Mouse (Mus musculus) limb, embryonic 13.5 days (tissue): Measurements from ENCODE around the gene Stat2. TPM values are rescaled to one million over a fixed set of nuclear protein-coding genes. Genes with fewer than 3 reads are reported as not detected.

Source experiments
- ATAC-seq: fragments of 200-750 bp; cut with Nextera tagmentation; 2 replicates; pipeline ENCODE4 v1.8.0; 2017; ENCODE audit warnings: low read depth, moderate number of reproducible peaks, moderate TSS enrichment; ENCODE audit not compliant: low FRiP score
- H3K27ac ChIP-seq: fragments of 300-500 bp; sonication (generic); 2 replicates; pipeline ENCODE4 v1.5.1; 2015; ENCODE audit warnings: inconsistent platforms, mild to moderate bottlenecking, moderate library complexity
- H3K27me3 ChIP-seq: fragments of 300-500 bp; sonication (generic); 2 replicates; pipeline ENCODE4 v1.6.1; 2015; ENCODE audit warnings: mild to moderate bottlenecking, inconsistent platforms
- H3K36me3 ChIP-seq: fragments of 300-500 bp; sonication (generic); 2 replicates; pipeline ENCODE4 v1.6.1; 2015; ENCODE audit warnings: inconsistent platforms, mild to moderate bottlenecking, moderate library complexity
- H3K4me1 ChIP-seq: fragments of 300-500 bp; sonication (generic); 2 replicates; pipeline ENCODE4 v1.6.1; 2015; ENCODE audit warnings: inconsistent platforms
- H3K4me2 ChIP-seq: fragments of 300-500 bp; sonication (generic); replicated peaks from 2 replicates; pipeline ENCODE4 v1.6.1; 2015; ENCODE audit warnings: inconsistent platforms, mild to moderate bottlenecking, moderate library complexity
- H3K4me3 ChIP-seq: fragments of 300-500 bp; sonication (generic); 2 replicates; pipeline ENCODE4 v1.5.1; 2015; ENCODE audit warnings: moderate library complexity, mild to moderate bottlenecking, inconsistent platforms
- H3K9ac ChIP-seq: fragments of 300-500 bp; sonication (generic); 2 replicates; pipeline ENCODE4 v1.6.1; 2015; ENCODE audit warnings: mild to moderate bottlenecking, inconsistent platforms
- H3K9me3 ChIP-seq: fragments of 300-500 bp; sonication (generic); 2 replicates; pipeline ENCODE4 v1.6.1; 2016; ENCODE audit warnings: inconsistent platforms
- WGBS: fragments of 180-500 bp; shearing (Covaris S2); methylation state at CpG from one replicate; pipeline ENCODE4 v1.1.7; 2015; 5-methylcytosine and 5-hydroxymethylcytosine counted together
- polyA plus RNA-seq: library from polyadenylated mRNA; unstranded; fragments of >200 nt; fragmentation: Nextera tagmentation; extraction: Ambion mirVana; gene quantifications from 2 replicates; pipeline ENCODE4 v1.2.1, GENCODE M21; 2015

The Stat2 gene
- 14.6 and 16.6 TPM in 2 replicates for polyA plus RNA-seq

DNA sequence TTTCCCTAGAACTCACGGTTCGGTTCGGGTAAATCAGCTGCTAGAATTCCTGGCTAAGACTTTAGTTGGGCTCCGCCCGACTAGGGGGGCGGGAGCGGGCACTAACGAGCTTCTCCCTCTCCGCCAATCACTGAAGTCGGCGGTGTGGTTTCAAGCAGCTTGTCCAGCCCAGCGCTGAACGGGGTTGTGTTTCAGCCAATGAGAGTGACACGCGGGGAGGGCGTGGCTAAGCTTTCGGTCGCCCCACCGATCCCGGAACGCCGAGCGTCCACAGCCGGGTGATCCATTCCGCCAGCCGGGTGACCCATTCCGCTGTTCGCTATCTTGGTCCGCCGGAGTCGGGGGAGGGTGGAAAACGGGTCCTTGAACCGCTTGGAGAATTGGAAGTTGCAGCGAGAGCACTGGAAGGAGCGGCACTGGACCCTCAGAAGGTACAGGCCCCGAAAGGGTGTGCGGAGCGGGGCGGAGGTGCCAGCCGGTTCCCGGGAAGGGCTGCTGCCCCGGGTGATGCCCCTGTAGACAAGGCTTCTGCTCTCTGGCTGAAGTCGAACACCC lies at the start of gene Stat2:
Gene Stat2 (plus strand): TSS at position 273 of the 555 bp plus-strand sequence.
- Histone ChIP-seq H3K9me3 (no peaks in the 10 kb centered on the region), H3K9ac (peak within 1 kb of the TSS; percentile 74), H3K4me3 (peak within 1 kb of the TSS; percentile 70), H3K27me3 (no peaks in the 10 kb centered on the region), H3K4me1 (no peaks in the 10 kb centered on the region; the same call in 1 of the 2 replicates), H3K4me2 (peak within 1 kb of the TSS; percentile 70), H3K27ac (peak within 1 kb of the TSS; percentile 17; the same call in 1 of the 2 replicates), H3K36me3 (no peaks in the 10 kb centered on the region)
- under 1% methylated on average over 42 of the region's 43 CpGs for WGBS
- peak; percentile 99 for ATAC-seq

DNA sequence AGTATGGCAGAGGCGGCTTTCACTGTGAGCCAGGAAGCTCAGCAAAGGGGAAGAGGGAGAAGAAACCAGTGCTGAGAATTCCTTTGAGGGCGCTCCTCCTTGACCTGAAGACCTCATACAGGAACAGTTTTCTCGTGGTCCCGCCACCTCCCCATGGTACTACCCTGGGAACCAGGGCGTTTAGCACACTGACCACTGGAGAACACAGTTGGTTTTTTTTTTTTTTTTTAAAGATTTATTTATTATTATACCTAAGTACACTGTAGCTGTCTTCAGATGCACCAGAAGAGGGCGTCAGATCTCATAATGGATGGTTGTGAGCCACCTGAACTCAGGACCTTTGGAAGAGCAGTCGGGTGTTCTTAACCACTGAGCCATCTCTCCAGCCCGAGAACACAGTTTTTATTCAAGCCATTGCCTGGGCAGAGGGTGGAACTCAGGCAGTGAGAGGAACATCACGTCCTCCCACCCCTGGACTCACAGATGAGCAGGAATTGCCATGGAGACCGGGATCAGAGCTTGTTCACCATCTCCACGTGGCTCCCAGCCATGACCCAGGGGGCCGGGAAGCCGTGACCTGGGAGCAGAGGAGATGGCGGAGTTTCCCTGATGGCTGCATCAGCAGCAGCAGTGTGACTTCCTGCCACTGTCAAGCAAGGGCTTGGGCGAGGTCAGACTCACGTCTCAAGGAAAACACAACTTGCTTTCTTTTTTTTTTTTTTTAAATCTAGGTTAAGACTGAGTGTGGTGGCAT lies 48.6 kb upstream of the Stat2 start:
- Histone ChIP-seq H3K4me2 (no peak overlapping the region), H3K9ac (no peak overlapping the region), H3K27ac (no peak overlapping the region), H3K36me3 (no peaks in the 10 kb centered on the region), H3K9me3 (no peaks in the 10 kb centered on the region), H3K27me3 (no peaks in the 10 kb centered on the region), H3K4me1 (peaks cover 25% of the 10 kb centered on the region), H3K4me3 (no peak overlapping the region)
- WGBS = 56% methylated on average over 16 of the region's 16 CpGs
- ATAC-seq = no peak

DNA sequence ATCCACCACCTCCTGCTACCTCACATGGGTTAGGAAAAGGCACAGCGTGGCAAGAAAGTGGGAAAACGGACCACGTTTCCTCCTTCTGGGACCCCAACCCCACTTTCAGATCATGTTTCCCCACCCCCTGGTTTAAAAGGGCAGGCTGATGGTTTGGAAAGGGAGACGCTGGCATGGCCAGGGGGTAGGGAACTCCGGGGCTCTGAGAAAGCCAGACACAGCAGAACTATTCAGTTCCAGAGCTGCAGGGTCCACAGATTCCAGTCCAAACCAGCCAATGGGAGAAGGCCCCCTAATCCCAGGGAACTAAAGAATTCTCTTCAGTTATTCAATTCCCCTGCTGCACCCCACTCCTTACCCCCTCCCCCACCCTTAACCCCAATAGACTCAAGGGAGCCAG lies 45.3 kb upstream of the Stat2 start:
- Histone ChIP-seq H3K9ac (peak overlapping the region; percentile 39; the same call in 1 of the 2 replicates), H3K27me3 (no peaks in the 10 kb centered on the region), H3K27ac (peak overlapping the region; percentile 69; the same call in 1 of the 2 replicates), H3K4me2 (peak overlapping the region; percentile 27), H3K4me1 (peaks cover 33% of the 10 kb centered on the region), H3K36me3 (no peaks in the 10 kb centered on the region), H3K4me3 (no peak overlapping the region), H3K9me3 (no peaks in the 10 kb centered on the region)
- WGBS = 27% methylated on average over 5 of the region's 5 CpGs
- ATAC-seq = peak; percentile 49; the same call in 1 of the 2 replicates

DNA sequence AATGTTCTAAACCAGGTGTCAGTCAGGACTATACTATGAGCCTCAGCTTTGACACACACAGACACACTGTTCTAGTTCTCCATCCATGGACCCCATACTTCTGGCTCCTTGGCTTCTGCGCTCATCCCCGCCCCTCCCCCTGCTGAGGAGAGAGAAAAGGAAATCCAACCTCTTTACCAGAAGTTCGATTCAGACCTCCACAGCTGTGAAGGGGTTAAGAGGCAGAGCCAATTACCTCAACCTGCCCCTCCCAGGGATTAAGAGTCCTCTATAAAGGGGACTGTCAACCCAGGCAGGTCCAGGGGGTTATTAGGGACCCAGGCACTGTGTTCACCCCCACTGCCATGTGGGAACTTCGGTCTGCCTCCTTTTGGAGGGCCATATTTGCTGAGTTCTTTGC lies 44.8 kb upstream of the Stat2 start, which contains the start of gene Mip:
Gene Mip (plus strand): TSS at position 301 of the 400 bp plus-strand sequence.
- 0 out of 2 replicates have a peak, but pooled peaks have one; percentile 52 for ATAC-seq
- H3K27ac ChIP-seq = peak within 1 kb of the TSS; percentile 69
- H3K27me3 ChIP-seq = no peaks in the 10 kb centered on the region
- H3K4me1 ChIP-seq = peaks cover 37% of the 10 kb centered on the region
- WGBS = 38% methylated on average over 4 of the region's 4 CpGs
- no peaks in the 10 kb centered on the region for H3K9me3 ChIP-seq
- no peaks in the 10 kb centered on the region for H3K36me3 ChIP-seq
- no peak within 1 kb of the TSS for H3K4me3 ChIP-seq
- peak within 1 kb of the TSS; percentile 27 for H3K4me2 ChIP-seq
- H3K9ac ChIP-seq = peak within 1 kb of the TSS; percentile 39; the same call in 1 of the 2 replicates

DNA sequence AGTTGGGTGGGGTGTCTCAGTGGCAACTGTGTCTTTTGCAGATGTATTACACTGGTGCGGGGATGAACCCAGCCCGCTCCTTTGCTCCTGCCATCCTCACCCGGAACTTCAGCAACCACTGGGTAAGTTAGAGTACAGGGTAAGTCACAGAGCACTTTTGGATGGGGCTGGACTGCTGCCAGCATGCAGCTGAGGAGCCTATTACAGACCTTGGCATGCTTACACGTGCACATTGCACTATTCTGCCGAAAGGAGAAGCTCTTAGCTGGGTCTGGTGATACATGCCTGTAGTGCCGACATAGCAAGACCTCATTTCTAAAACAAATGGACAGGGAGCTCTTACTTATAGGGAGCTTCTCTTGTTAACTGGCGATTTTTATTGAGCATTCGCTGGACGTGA lies 42.8 kb upstream of the Stat2 start:
- Histone ChIP-seq H3K27me3 (no peaks in the 10 kb centered on the region), H3K9me3 (no peaks in the 10 kb centered on the region), H3K36me3 (no peaks in the 10 kb centered on the region), H3K4me1 (peaks cover 44% of the 10 kb centered on the region), H3K27ac (no peak overlapping the region), H3K4me2 (no peak overlapping the region), H3K4me3 (no peak overlapping the region), H3K9ac (no peak overlapping the region)
- 70% methylated on average over 9 of the region's 9 CpGs for WGBS
- no peak for ATAC-seq

DNA sequence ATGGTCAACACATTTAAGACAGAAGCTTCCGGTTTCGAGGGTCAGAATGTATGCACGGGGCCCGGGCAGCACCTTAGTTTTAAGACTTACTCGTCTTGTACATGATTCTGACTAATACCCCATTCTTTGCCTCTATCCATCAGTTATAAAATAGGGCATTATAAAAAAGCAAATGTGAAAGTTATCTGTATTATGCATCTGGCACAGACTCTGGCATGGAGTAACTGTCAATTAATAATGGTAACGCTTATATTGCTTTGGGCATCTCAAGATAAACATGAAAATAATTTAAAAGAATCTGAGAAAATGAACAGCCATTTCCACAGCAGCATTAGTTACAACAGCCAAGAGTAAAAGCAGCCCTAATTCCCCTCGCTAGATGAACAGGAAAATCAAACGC lies 42.4 kb upstream of the Stat2 start:
- Histone ChIP-seq H3K4me2 (no peak overlapping the region), H3K27ac (no peak overlapping the region), H3K27me3 (no peaks in the 10 kb centered on the region), H3K4me3 (no peak overlapping the region), H3K36me3 (no peaks in the 10 kb centered on the region), H3K9ac (no peak overlapping the region), H3K9me3 (no peaks in the 10 kb centered on the region), H3K4me1 (peaks cover 48% of the 10 kb centered on the region)
- no peak for ATAC-seq
- 89% methylated on average over 8 of the region's 8 CpGs for WGBS

DNA sequence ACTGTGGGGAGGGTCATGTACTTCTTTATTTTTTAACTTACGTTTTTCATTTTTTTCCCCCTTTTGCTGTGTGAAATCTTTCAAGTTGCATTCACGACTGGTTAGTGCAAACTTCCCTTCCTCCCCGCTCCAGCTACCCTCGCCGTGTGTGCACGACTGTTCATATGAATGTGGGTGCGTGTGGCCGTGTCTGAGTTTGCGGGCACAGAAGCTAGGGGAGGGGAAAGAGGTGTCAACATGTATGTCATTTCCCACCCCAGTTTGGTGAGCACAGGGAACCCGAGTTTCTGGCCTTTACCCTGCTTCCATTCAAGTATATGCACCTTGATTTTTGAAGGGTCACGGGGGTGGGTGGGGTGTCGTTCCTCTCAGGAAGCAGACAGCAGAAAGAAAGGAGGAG lies 39.8 kb upstream of the Stat2 start:
- H3K27me3 ChIP-seq = no peaks in the 10 kb centered on the region
- WGBS = 67% methylated on average over 12 of the region's 12 CpGs
- peaks cover 9% of the 10 kb centered on the region; the same call in 1 of the 2 replicates for H3K36me3 ChIP-seq
- H3K4me1 ChIP-seq = peaks cover 42% of the 10 kb centered on the region
- 0 out of 2 replicates have a peak overlapping the region, but pooled peaks have one; percentile 85 for H3K9ac ChIP-seq
- H3K9me3 ChIP-seq = no peaks in the 10 kb centered on the region
- peak overlapping the region; percentile 75 for H3K4me2 ChIP-seq
- H3K4me3 ChIP-seq = no peak overlapping the region
- ATAC-seq = no peak
- peak overlapping the region; percentile 94 for H3K27ac ChIP-seq

DNA sequence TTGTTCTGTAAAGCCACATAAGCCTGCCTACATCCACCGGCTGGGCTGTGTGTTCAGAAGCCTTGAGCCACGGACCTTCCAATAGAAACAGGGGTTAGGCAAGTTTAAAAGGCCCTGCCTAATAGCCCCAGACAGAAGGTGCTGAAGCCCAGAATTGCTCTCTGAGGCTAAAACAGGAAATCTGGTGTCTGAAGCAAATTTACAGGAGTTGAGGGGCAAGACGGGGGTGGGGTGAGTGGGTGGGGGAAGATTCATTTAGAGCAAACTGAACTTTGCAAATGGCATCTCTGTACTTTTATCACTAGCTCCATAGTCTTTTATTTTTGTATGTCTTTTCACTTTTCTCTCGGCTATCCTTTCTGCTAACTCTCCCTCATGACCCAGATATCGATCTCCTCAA lies 39.2 kb upstream of the Stat2 start:
- Histone ChIP-seq H3K4me2 (peak overlapping the region; percentile 75), H3K27me3 (no peaks in the 10 kb centered on the region), H3K4me3 (peak overlapping the region; percentile 77), H3K9me3 (no peaks in the 10 kb centered on the region), H3K36me3 (peaks cover 9% of the 10 kb centered on the region; the same call in 1 of the 2 replicates), H3K27ac (peak overlapping the region; percentile 94), H3K9ac (peak overlapping the region; percentile 85), H3K4me1 (peaks cover 41% of the 10 kb centered on the region)
- no peak for ATAC-seq
- 9% methylated on average over 5 of the region's 5 CpGs for WGBS

DNA sequence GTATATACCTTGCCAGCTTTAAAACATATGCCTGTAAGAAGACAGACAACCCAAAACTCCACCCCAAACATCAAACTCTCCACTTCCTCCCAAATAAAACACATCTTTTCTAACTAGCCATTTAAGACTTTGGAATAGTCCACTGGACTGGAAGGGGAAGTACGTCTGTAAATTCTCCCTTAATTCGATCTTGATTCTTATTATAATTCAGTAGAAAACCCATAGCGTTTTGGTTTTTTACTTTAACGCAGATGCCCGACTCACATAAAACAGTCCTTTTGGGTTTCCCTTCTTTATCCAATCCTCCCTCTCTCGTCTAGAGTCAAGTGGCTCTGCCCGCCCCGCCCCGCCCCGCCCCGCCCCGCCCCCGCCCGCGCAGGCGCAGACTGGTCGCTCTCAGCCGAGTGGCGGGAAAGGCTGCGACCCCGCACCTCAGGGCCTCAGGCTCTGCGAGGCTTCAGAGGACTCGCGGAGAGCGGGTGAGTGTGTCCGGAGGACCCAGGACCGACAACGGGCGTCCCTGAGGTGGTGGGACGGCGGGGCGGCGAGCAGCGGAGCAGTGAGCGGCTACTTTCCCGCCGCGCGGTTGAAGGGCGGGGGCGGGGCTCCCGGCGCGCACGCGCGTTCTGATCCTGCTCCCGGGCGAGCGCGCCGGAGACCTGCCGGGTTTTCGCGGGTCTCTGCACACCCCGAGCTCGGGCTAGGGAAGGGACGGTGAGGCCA lies 38.5 kb upstream of the Stat2 start, which contains the start of gene Timeless:
Gene Timeless (plus strand): TSS at position 369 of the 723 bp plus-strand sequence.
- WGBS = under 1% methylated on average over 58 of the region's 58 CpGs
- ATAC-seq = peak; percentile 89

DNA sequence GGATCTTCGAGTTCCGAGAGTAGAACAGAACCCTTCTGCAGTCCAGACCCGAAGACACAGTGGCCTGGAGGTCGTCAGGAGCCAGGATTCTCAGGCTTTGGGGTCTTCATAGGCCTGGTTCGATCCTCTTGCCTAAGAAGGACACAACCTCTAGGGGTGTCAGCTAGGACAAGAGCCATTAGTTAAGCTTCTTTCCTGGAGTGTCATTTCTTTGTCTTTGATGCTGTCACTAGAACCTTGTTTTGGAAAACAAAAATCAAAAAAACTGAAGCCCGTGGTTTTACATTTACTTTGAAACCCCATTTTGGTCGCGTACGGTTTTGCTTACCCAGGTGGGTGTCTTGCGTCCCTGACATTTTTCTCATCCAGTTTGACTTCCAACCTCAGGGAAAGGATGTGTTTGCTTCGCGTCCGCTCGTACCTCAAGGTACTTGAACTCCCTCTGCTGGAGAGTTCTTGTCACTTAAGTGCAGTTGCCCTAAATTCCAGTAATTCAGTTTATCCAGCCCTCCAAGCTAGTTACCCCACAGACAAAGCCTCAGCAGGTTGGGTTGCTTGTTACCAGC lies 37.9 kb upstream of the Stat2 start:
- Histone ChIP-seq H3K4me1 (peaks cover 35% of the 10 kb centered on the region), H3K9me3 (no peaks in the 10 kb centered on the region), H3K4me3 (peak overlapping the region; percentile 77), H3K4me2 (peak overlapping the region; percentile 75), H3K9ac (peak overlapping the region; percentile 85), H3K27me3 (no peaks in the 10 kb centered on the region), H3K27ac (peak overlapping the region; percentile 94), H3K36me3 (peaks cover 9% of the 10 kb centered on the region; the same call in 1 of the 2 replicates)
- ATAC-seq = peak; percentile 46; the same call in 1 of the 2 replicates
- under 1% methylated on average over 14 of the region's 14 CpGs for WGBS

More for the DNA sequence above, 38.5 kb upstream of the Stat2 start, which contains the start of gene Timeless:
- Histone ChIP-seq H3K4me1 (peaks cover 38% of the 10 kb centered on the region), H3K36me3 (peaks cover 9% of the 10 kb centered on the region; the same call in 1 of the 2 replicates), H3K27ac (peak within 1 kb of the TSS; percentile 94), H3K4me2 (peak within 1 kb of the TSS; percentile 75), H3K9me3 (no peaks in the 10 kb centered on the region), H3K27me3 (no peaks in the 10 kb centered on the region), H3K4me3 (peak within 1 kb of the TSS; percentile 77), H3K9ac (peak within 1 kb of the TSS; percentile 85)

DNA sequence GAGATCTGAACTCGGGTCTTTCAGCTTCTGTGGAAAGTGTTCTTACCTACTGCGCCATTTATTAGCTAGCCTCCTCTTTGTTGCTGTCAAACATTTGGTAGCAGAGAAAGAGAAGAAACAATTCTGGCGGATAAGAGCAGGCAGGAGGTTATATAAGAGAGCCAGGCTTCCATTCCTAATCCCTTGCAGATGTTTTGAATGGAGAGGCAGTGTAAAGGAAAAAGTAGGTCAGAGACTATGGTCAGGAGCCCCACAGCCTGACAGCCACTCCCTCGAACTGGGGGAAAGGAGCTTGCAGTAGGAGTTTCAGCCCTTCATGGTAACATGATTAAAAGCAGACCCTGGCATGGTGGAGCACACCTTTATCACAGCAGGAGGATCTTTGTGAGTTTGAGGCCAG lies 34.0 kb upstream of the Stat2 start:
- Histone ChIP-seq H3K9me3 (no peaks in the 10 kb centered on the region), H3K36me3 (peaks cover 32% of the 10 kb centered on the region), H3K4me3 (no peak overlapping the region), H3K27ac (peak overlapping the region; percentile 63; the same call in 1 of the 2 replicates), H3K27me3 (no peaks in the 10 kb centered on the region), H3K4me1 (peaks cover 25% of the 10 kb centered on the region), H3K4me2 (no peak overlapping the region), H3K9ac (peak overlapping the region; percentile 1; the same call in 1 of the 2 replicates)
- WGBS = 30% methylated on average over 4 of the region's 4 CpGs
- ATAC-seq = no peak
